Mouse (Mus musculus): ENCODE measurements around the gene Map3k4.
A peak's percentile ranks its signal among the peaks of the same experiment; 100 is the strongest.

DNA sequence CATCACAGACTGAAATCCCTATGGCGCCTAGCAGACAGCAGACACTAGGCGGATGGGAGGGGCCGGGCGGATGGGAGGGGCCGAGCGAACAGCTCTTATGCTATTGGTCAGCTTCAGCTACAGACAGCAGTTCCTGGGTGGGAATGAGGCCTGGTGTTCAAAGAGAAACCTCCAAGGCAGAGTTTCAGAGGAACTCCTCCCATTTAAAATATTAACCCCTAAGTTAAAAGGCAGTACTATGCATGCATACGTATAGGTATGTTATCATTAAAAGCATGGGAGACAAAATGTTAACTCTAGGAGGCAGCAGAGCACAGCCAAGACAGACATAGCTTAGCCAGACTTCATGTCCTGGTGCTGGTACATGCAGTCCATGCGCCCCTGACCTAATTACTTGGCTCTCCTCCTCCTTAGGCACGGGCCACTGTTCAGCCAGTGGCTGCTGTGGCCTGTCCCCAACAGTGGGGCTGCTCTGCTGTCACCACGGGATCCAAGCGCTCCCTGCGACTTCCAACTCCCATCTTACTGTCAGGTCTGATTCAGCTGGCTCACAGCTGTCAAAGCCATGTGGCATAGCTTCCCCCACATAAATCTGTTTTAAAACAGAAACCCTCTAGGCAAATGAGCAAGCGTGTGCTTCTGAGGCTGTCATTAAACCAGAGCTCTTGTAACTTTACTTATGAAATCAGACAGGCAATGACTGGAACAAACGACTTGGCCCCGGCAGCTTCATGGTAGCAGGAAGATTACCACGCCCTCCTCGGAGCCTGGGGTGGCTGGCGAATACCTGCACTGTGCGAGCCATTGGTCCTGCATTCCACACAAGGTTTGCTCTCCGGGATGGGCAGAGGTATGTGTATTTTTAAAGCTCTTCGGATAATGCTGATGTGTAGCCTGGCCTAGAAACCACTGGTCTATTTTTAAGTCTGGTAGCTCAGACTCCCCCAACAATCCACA, 52.3 kb downstream of the Map3k4 start:
- TF ChIP-seq POLR2A (IDR thresholded peaks at IDR 0.05; ENCODE audit: extremely low read depth, insufficient read depth, low read length) (no peak), CTCF (IDR thresholded peaks at IDR 0.05; ENCODE audit: extremely low read depth, insufficient read depth, low read length) (peak; percentile 43)
